Mouse (Mus musculus) adrenal gland, postnatal 25 days (tissue): ENCODE results near the gene Tgtp2. TPM values are rescaled to one million over a fixed set of nuclear protein-coding genes. Genes with fewer than 3 reads are reported as not detected.
"Not testable (repeated sequence)": the region's sequence is repeated elsewhere in the genome, so short reads cannot be mapped to it uniquely, and the experiment has no call there.

Source experiments
- DNase-seq: peaks from one replicate; pipeline ENCODE4 v3.0.0; 2021; ENCODE audit warnings: mixed read lengths
- total RNA-seq: library from RNA; stranded (reverse); gene quantifications from 2 replicates; pipeline ENCODE4 v1.2.3, GENCODE M21; 2021

Gene Tgtp2
- total RNA-seq, 1 experiment from 2014 or later: 1.9 TPM

GRCm38 (mm10) chr11:49084875-49085274, 20.9 kb upstream of the Tgtp2 start:
- no peak for DNase-seq

- DNase-seq: no peak
Measured at GRCm38 (mm10) chr11:49084385-49084784, 20.4 kb upstream of the Tgtp2 start.

- no peak for DNase-seq
Measured at GRCm38 (mm10) chr11:49083808-49084207, 19.8 kb upstream of the Tgtp2 start.

- DNase-seq: no peak
Measured at GRCm38 (mm10) chr11:49083146-49083545, 19.1 kb upstream of the Tgtp2 start.

GRCm38 (mm10) chr11:49081886-49082285, 17.9 kb upstream of the Tgtp2 start:
- no peak for DNase-seq

GRCm38 (mm10) chr11:49081356-49081755, 17.4 kb upstream of the Tgtp2 start:
- no peak for DNase-seq

- DNase-seq: no peak
Measured at GRCm38 (mm10) chr11:49080636-49081035, 16.6 kb upstream of the Tgtp2 start.

- DNase-seq: no peak
Measured at GRCm38 (mm10) chr11:49078719-49079118, 14.7 kb upstream of the Tgtp2 start.

GRCm38 (mm10) chr11:49077012-49077411, 13.0 kb upstream of the Tgtp2 start:
- DNase-seq: no peak

GRCm38 (mm10) chr11:49076001-49076757, 12.2 kb upstream of the Tgtp2 start, which contains the start of gene Ifi47:
TSS of gene Ifi47 (plus strand) at chr11:49076587.
- DNase-seq: not testable (repeated sequence)

- no peak for DNase-seq
Measured at GRCm38 (mm10) chr11:49068358-49068757, 4.4 kb upstream of the Tgtp2 start.

- DNase-seq: not testable (repeated sequence)
Measured at GRCm38 (mm10) chr11:49061865-49062264, 2.1 kb downstream of the Tgtp2 start.

GRCm38 (mm10) chr11:49060061-49060460, 3.9 kb downstream of the Tgtp2 start:
- DNase-seq: not testable (repeated sequence)

GRCm38 (mm10) chr11:49051894-49052293, 12.1 kb downstream of the Tgtp2 start:
- DNase-seq: not testable (repeated sequence)

GRCm38 (mm10) chr11:49051093-49051891, 12.7 kb downstream of the Tgtp2 start, which contains the start of gene 9930111J21Rik2:
TSS of gene 9930111J21Rik2 (minus strand) at chr11:49051242.
- not testable (repeated sequence) for DNase-seq

GRCm38 (mm10) chr11:49050064-49050463, 13.9 kb downstream of the Tgtp2 start:
- not testable (repeated sequence) for DNase-seq

- not testable (repeated sequence) for DNase-seq
Measured at GRCm38 (mm10) chr11:49012074-49012473, 51.9 kb downstream of the Tgtp2 start.

Other genes with a start within 250 kb of the Tgtp2 start
- 48.6 and 53.0 TPM in 2 replicates for gene Trim41, start 246.9 kb downstream of the Tgtp2 start, total RNA-seq
- 16.9 and 17.6 TPM in 2 replicates for gene Trim7, start 238.1 kb downstream of the Tgtp2 start, total RNA-seq
- gene Gm12184, start 237.6 kb downstream of the Tgtp2 start, total RNA-seq: 2.3 and 3.6 TPM in 2 replicates
- 18.7 and 22.6 TPM in 2 replicates for gene Irgm1, start 192.5 kb downstream of the Tgtp2 start, total RNA-seq
- gene Gm5431, start 162.0 kb downstream of the Tgtp2 start, total RNA-seq: 1.3 TPM in 2 replicates
- 4.6 TPM in 1 of 2 replicates, not detected in the other for gene Psme2b, start 118.0 kb downstream of the Tgtp2 start, total RNA-seq
- not detected in 2 replicates for gene Olfr56, start 85.3 kb downstream of the Tgtp2 start, total RNA-seq
- gene 9930111J21Rik1, start 84.8 kb downstream of the Tgtp2 start, total RNA-seq: 2.1 and 3.2 TPM in 2 replicates
- 0.67 and 1.3 TPM in 2 replicates for gene Gm12185, start 72.0 kb downstream of the Tgtp2 start, total RNA-seq
- gene Tgtp1, start 70.0 kb downstream of the Tgtp2 start, total RNA-seq: 1.5 and 2.2 TPM in 2 replicates
- gene 9930111J21Rik2, start 13.0 kb downstream of the Tgtp2 start, total RNA-seq: 3.1 TPM in 2 replicates
- gene Ifi47, start 12.4 kb upstream of the Tgtp2 start, total RNA-seq: 1.5 and 2.9 TPM in 2 replicates
- 0.58 and 0.86 TPM in 2 replicates for gene Olfr1396, start 50.7 kb upstream of the Tgtp2 start, total RNA-seq
- not detected in 2 replicates for gene Olfr1395, start 78.1 kb upstream of the Tgtp2 start, total RNA-seq
- not detected in 2 replicates for gene Olfr1394, start 90.2 kb upstream of the Tgtp2 start, total RNA-seq
- 23.7 and 26.6 TPM in 2 replicates for gene Btnl9, start 123.0 kb upstream of the Tgtp2 start, total RNA-seq
- gene Zfp62, start 139.1 kb upstream of the Tgtp2 start, total RNA-seq: 36.2 and 38.8 TPM in 2 replicates
- 94.2 and 116 TPM in 2 replicates for gene Mgat1, start 180.0 kb upstream of the Tgtp2 start, total RNA-seq
- gene Olfr1393, start 214.1 kb upstream of the Tgtp2 start, total RNA-seq: not detected in 2 replicates
- not detected in 2 replicates for gene Olfr1392, start 221.1 kb upstream of the Tgtp2 start, total RNA-seq
- gene Olfr10, start 240.5 kb upstream of the Tgtp2 start, total RNA-seq: not detected in 2 replicates